Comparison of ENCODE assay signal across 16 mouse cellular contexts in genomic region chr3:28808039-28808643, GRCm38 (mm10).
"Had no signal": no experiment of that assay in that cellular context is flagged by ENCODE, and none has a peak within 500 bp of the region (broad histone marks: within the 10 kb centered on the region; RNA-seq: fewer than 3 reads in every experiment).

No protein-coding gene starts in this region.

- H3K9me3 ChIP-seq: neural tube, embryonic 13.5 days; neural tube, embryonic 15.5 days; stomach, embryonic 15.5 days had no signal

- H3K4me1 ChIP-seq: stomach, embryonic 15.5 days had no signal

- DNase-seq: retina, postnatal 1 day; right cerebral cortex, adult 18-20 months; right cerebral cortex, postnatal 14 days; right cerebral cortex, postnatal 25 days; right cerebral cortex, postnatal 4 days; spleen, adult 18-20 months; thymus, adult 18-20 months; thymus, adult 2 months; thymus, postnatal 14 days; thymus, postnatal 25 days; thymus, postnatal 36 days; thymus, postnatal 4 days had no signal

- H3K4me2 ChIP-seq: neural tube, embryonic 13.5 days; neural tube, embryonic 15.5 days; stomach, embryonic 15.5 days had no signal

- H3K27ac ChIP-seq: neural tube, embryonic 13.5 days; neural tube, embryonic 15.5 days; stomach, embryonic 15.5 days; stomach, postnatal 0 days had no signal

- H3K4me3 ChIP-seq: neural tube, embryonic 13.5 days; neural tube, embryonic 15.5 days; stomach, embryonic 15.5 days had no signal

- H3K27me3 ChIP-seq: neural tube, embryonic 13.5 days; neural tube, embryonic 15.5 days; stomach, embryonic 15.5 days had no signal

- H3K9ac ChIP-seq: neural tube, embryonic 13.5 days; neural tube, embryonic 15.5 days; stomach, embryonic 15.5 days had no signal
